Mouse (Mus musculus) spleen, postnatal 36 days (tissue): ENCODE measurements around the gene Sema6d.

Source experiments
- DNase-seq, 2 experiments: peaks; one replicate each; pipeline ENCODE4 v3.0.0; 2022; ENCODE audit warnings: low spot score in 2 of 2, mixed read lengths in 1 of 2

Gene Sema6d

GRCm38 (mm10) chr2:124089813-124090230 lies at the start of gene Sema6d:
Gene Sema6d, plus strand, starts transcription at chr2:124089969.
- no peak for DNase-seq

GRCm38 (mm10) chr2:124059910-124060309 lies 29.9 kb upstream of the Sema6d start:
- no peak for DNase-seq

- DNase-seq, result no peak
These were observed 21.4 kb upstream of the Sema6d start for GRCm38 (mm10) chr2:124068380-124068779.

GRCm38 (mm10) chr2:124070664-124071063 lies 19.1 kb upstream of the Sema6d start:
- DNase-seq, result no peak

GRCm38 (mm10) chr2:124071380-124071779 lies 18.4 kb upstream of the Sema6d start:
- no peak for DNase-seq

GRCm38 (mm10) chr2:124090231-124091141 lies 717 bp downstream of the Sema6d start:
- no peak for DNase-seq

GRCm38 (mm10) chr2:124099697-124100096 lies 9.9 kb downstream of the Sema6d start:
- no peak for DNase-seq

GRCm38 (mm10) chr2:124100486-124101200 lies 10.9 kb downstream of the Sema6d start:
- DNase-seq, result no peak

- no peak for DNase-seq
These were observed 11.4 kb downstream of the Sema6d start for GRCm38 (mm10) chr2:124101201-124101517.

- no peak for DNase-seq
These were observed 11.8 kb downstream of the Sema6d start for GRCm38 (mm10) chr2:124101580-124101979.

- no peak for DNase-seq
These were observed 13.5 kb downstream of the Sema6d start for GRCm38 (mm10) chr2:124103277-124103676.

GRCm38 (mm10) chr2:124118469-124119243 lies 28.9 kb downstream of the Sema6d start:
- no peak for DNase-seq

- no peak for DNase-seq
These were observed 30.6 kb downstream of the Sema6d start for GRCm38 (mm10) chr2:124120355-124120754.

- no peak for DNase-seq
These were observed 31.8 kb downstream of the Sema6d start for GRCm38 (mm10) chr2:124121539-124121938.

GRCm38 (mm10) chr2:124125504-124125903 lies 35.7 kb downstream of the Sema6d start:
- no peak for DNase-seq

- no peak for DNase-seq
These were observed 37.1 kb downstream of the Sema6d start for GRCm38 (mm10) chr2:124126853-124127252.

GRCm38 (mm10) chr2:124130876-124131275 lies 41.1 kb downstream of the Sema6d start:
- no peak for DNase-seq

- no peak for DNase-seq
These were observed 51.8 kb downstream of the Sema6d start for GRCm38 (mm10) chr2:124141510-124142044.

- no peak for DNase-seq
These were observed 55.8 kb downstream of the Sema6d start for GRCm38 (mm10) chr2:124145528-124145927.

GRCm38 (mm10) chr2:124158158-124158557 lies 68.4 kb downstream of the Sema6d start:
- DNase-seq, result no peak

- DNase-seq, result no peak
These were observed 72.3 kb downstream of the Sema6d start for GRCm38 (mm10) chr2:124162001-124162599.
